Mouse (Mus musculus): ENCODE data around the gene Pmel. TPM values are rescaled to one million over a fixed set of nuclear protein-coding genes. Genes with fewer than 3 reads are reported as not detected.

The Pmel gene
- total RNA-seq, 2 experiments from 2014 or later = 0.82 to 1.4 TPM

- DNase-seq = peak; percentile 77 to 86
Observed at GRCm38 (mm10) chr10:128748252-128748864, 44.4 kb downstream of the Pmel start.

Other genes starting within 250 kb of the Pmel start
- gene Smarcc2, start 244.9 kb upstream of the Pmel start, total RNA-seq (2021) = 100 to 1,000 TPM in 1 of 2 experiments, 10 to 100 TPM in 1; 97.5 to 104 TPM
- gene Myl6, start 210.1 kb upstream of the Pmel start, total RNA-seq (2021) = 100 to 1,000 TPM; 812 to 946 TPM
- gene Myl6b, start 205.5 kb upstream of the Pmel start, total RNA-seq (2021) = 1 to 10 TPM; 5.6 to 6.1 TPM
- 10 to 100 TPM; 22.7 to 28.8 TPM for gene Esyt1, start 178.3 kb upstream of the Pmel start, total RNA-seq (2021)
- gene Zc3h10, start 156.4 kb upstream of the Pmel start, total RNA-seq (2021) = 10 to 100 TPM; 11.9 to 15.2 TPM
- 1,000 to 10,000 TPM; 2,845 to 2,862 TPM for gene Rpl41, start 154.9 kb upstream of the Pmel start, total RNA-seq (2021)
- gene Pa2g4, start 138.2 kb upstream of the Pmel start, total RNA-seq (2021) = 10 to 100 TPM; 83.1 to 89.4 TPM
- gene Erbb3, start 114.5 kb upstream of the Pmel start, total RNA-seq (2021) = 1 to 10 TPM; 2.2 to 2.3 TPM
- gene Rps26, start 77.4 kb upstream of the Pmel start, total RNA-seq (2021) = 100 to 1,000 TPM; 697 to 707 TPM
- gene Ikzf4, start 58.2 kb upstream of the Pmel start, total RNA-seq (2021) = 1 to 10 TPM; 1.5 to 2.2 TPM
- 10 to 100 TPM; 24.1 to 24.3 TPM for gene Suox, start 30.1 kb upstream of the Pmel start, total RNA-seq (2021)
- gene Rab5b, start 7.9 kb upstream of the Pmel start, total RNA-seq (2021) = 100 to 1,000 TPM; 111 to 125 TPM
- 10 to 100 TPM; 17.4 to 19.7 TPM for gene Cdk2, start 836 bp downstream of the Pmel start, total RNA-seq (2021)
- 10 to 100 TPM; 16.2 to 20.2 TPM for gene Dgka, start 40.7 kb downstream of the Pmel start, total RNA-seq (2021)
- gene Pym1, start 43.7 kb downstream of the Pmel start, total RNA-seq (2021) = 10 to 100 TPM; 20.8 to 21.9 TPM
- 10 to 100 TPM; 39.7 to 57.0 TPM for gene Mmp19, start 86.7 kb downstream of the Pmel start, total RNA-seq (2021)
- 10 to 100 TPM; 60.1 to 77.1 TPM for gene Dnajc14, start 99.9 kb downstream of the Pmel start, total RNA-seq (2021)
- gene Tmem198b, start 100.2 kb downstream of the Pmel start, total RNA-seq (2021) = 1 to 10 TPM; 7.6 to 8.9 TPM
- gene Sarnp, start 113.1 kb downstream of the Pmel start, total RNA-seq (2021) = 10 to 100 TPM; 50.4 to 60.8 TPM
- 10 to 100 TPM; 41.8 to 43.8 TPM for gene Ormdl2, start 117.5 kb downstream of the Pmel start, total RNA-seq (2021)
- gene Gdf11, start 187.5 kb downstream of the Pmel start, total RNA-seq (2021) = 1 to 10 TPM; 1.7 to 2.3 TPM
- gene Cd63, start 196.8 kb downstream of the Pmel start, total RNA-seq (2021) = 100 to 1,000 TPM; 285 to 398 TPM
- gene Rdh5, start 218.7 kb downstream of the Pmel start, total RNA-seq (2021) = 10 to 100 TPM; 12.0 to 14.0 TPM
- 100 to 1,000 TPM; 187 to 198 TPM for gene Bloc1s1, start 219.8 kb downstream of the Pmel start, total RNA-seq (2021)
- 10 to 100 TPM; 10.4 to 16.0 TPM for gene Itga7, start 229.6 kb downstream of the Pmel start, total RNA-seq (2021)